Mouse (Mus musculus) adrenal gland, postnatal 25 days (tissue): ENCODE measurements around the gene Syne4. TPM values are rescaled to one million over a fixed set of nuclear protein-coding genes. Genes with fewer than 3 reads are reported as not detected.

Experiments used
- total RNA-seq: library from RNA; stranded (reverse); gene quantifications from 2 replicates; pipeline ENCODE4 v1.2.3, GENCODE M21; 2021

Syne4 gene
- total RNA-seq, 1 experiment from 2014 or later = 29.0 TPM

Other genes with a start within 250 kb of the Syne4 start
- 3.2 and 3.7 TPM in 2 replicates for gene Zfp82, start 241.9 kb upstream of the Syne4 start, total RNA-seq
- not detected in 2 replicates for gene Gm26920, start 224.4 kb upstream of the Syne4 start, total RNA-seq
- gene Zfp566, start 224.3 kb upstream of the Syne4 start, total RNA-seq = 3.1 and 4.2 TPM in 2 replicates
- 48.8 TPM in 2 replicates for gene Zfp260, start 220.0 kb upstream of the Syne4 start, total RNA-seq
- gene Zfp382, start 192.9 kb upstream of the Syne4 start, total RNA-seq = 3.6 and 4.9 TPM in 2 replicates
- 45.3 and 50.2 TPM in 2 replicates for gene Zfp146, start 145.1 kb upstream of the Syne4 start, total RNA-seq
- 288 and 306 TPM in 2 replicates for gene Cox7a1, start 130.7 kb upstream of the Syne4 start, total RNA-seq
- 624 and 670 TPM in 2 replicates for gene Capns1, start 116.0 kb upstream of the Syne4 start, total RNA-seq
- gene Polr2i, start 82.9 kb upstream of the Syne4 start, total RNA-seq = 63.2 and 71.6 TPM in 2 replicates
- 77.0 and 86.6 TPM in 2 replicates for gene Tbcb, start 82.5 kb upstream of the Syne4 start, total RNA-seq
- gene Ovol3, start 79.1 kb upstream of the Syne4 start, total RNA-seq = not detected in 2 replicates
- gene Thap8, start 34.7 kb upstream of the Syne4 start, total RNA-seq = 1.2 TPM in 1 of 2 replicates, not detected in the other
- 7.2 and 8.4 TPM in 2 replicates for gene Wdr62, start 34.4 kb upstream of the Syne4 start, total RNA-seq
- 21.1 and 29.5 TPM in 2 replicates for gene Clip3, start 23.1 kb upstream of the Syne4 start, total RNA-seq
- 51.6 and 59.2 TPM in 2 replicates for gene Alkbh6, start 6.1 kb upstream of the Syne4 start, total RNA-seq
- gene E130208F15Rik, start 6.9 kb downstream of the Syne4 start, total RNA-seq = 1.5 and 2.0 TPM in 2 replicates
- gene Sdhaf1, start 9.1 kb downstream of the Syne4 start, total RNA-seq = 13.1 and 14.1 TPM in 2 replicates
- gene Lrfn3, start 48.0 kb downstream of the Syne4 start, total RNA-seq = 16.6 and 19.4 TPM in 2 replicates
- gene Tyrobp, start 99.0 kb downstream of the Syne4 start, total RNA-seq = 14.9 and 15.0 TPM in 2 replicates
- gene Hcst, start 105.0 kb downstream of the Syne4 start, total RNA-seq = 2.6 TPM in 1 of 2 replicates, not detected in the other
- gene Nfkbid, start 106.9 kb downstream of the Syne4 start, total RNA-seq = 1.2 and 2.1 TPM in 2 replicates
- gene Aplp1, start 130.7 kb downstream of the Syne4 start, total RNA-seq = 19.6 and 29.9 TPM in 2 replicates
- gene Kirrel2, start 142.9 kb downstream of the Syne4 start, total RNA-seq = not detected in 2 replicates
- gene Nphs1, start 143.5 kb downstream of the Syne4 start, total RNA-seq = not detected in 2 replicates
- 1.6 TPM in 1 of 2 replicates, not detected in the other for gene Prodh2, start 178.8 kb downstream of the Syne4 start, total RNA-seq
- gene Arhgap33, start 220.3 kb downstream of the Syne4 start, total RNA-seq = 5.6 and 7.4 TPM in 2 replicates
- gene Hspb6, start 237.4 kb downstream of the Syne4 start, total RNA-seq = 30.2 and 33.5 TPM in 2 replicates
- gene Proser3, start 237.5 kb downstream of the Syne4 start, total RNA-seq = 14.8 TPM in 2 replicates
- gene Lin37, start 245.0 kb downstream of the Syne4 start, total RNA-seq = 56.9 and 67.6 TPM in 2 replicates
- 71.9 and 81.8 TPM in 2 replicates for gene U2af1l4, start 248.5 kb downstream of the Syne4 start, total RNA-seq
- 6.3 and 8.0 TPM in 2 replicates for gene Gm49396, start 248.5 kb downstream of the Syne4 start, total RNA-seq
- gene Psenen, start 248.8 kb downstream of the Syne4 start, total RNA-seq = 148 and 160 TPM in 2 replicates